Mouse (Mus musculus): ENCODE measurements at regions not wholly inside any gene's neighbourhood (a gene's known extent, or its start where the extent isn't known, plus 50 kb on each side); places are given as distances from the start of the nearest gene placed in this dataset.

- no peak for DNase-seq (ENCODE audit: low read depth, low spot score)
These were observed 59.3 kb downstream of the Trap1a start for GRCm38 (mm10) chrX:139392777-139393176.

- peak; percentile 11 for DNase-seq (ENCODE audit: low read depth, low spot score)
These were observed 63.5 kb upstream of the D330045A20Rik start for GRCm38 (mm10) chrX:139416701-139417100.

- no peak for DNase-seq (ENCODE audit: low read depth, low spot score)
These were observed 60.3 kb upstream of the D330045A20Rik start for GRCm38 (mm10) chrX:139419867-139420266.

GRCm38 (mm10) chrX:139424307-139424706, 55.9 kb upstream of the D330045A20Rik start:
- peak; percentile 27 for DNase-seq (ENCODE audit: low read depth, low spot score)
